Mouse (Mus musculus): ENCODE results near the gene Mpi.

DNA sequence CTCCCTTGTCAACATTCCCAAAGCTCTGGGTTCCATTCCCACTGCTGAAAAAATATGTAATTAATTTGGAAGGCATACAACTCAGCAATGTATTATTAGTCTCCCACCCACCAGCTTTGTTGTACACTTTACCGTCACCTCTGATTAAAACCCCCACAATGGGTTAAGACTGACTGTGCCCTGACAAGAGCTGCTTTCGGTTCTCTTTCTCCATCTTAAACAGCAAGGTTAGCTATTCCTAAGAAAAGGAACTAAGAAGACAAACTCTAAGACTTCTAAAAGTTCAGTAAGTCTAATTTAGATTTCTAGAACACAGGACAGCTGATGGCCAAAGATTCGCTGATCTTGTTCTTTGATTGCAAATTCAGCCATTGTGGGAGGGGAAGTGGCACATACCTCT is 4.7 kb upstream of the Mpi start:
- TF ChIP-seq CTCF (IDR thresholded peaks at IDR 0.05; ENCODE audit: low read depth), result no peak
- TF ChIP-seq EP300 (IDR thresholded peaks at IDR 0.05; ENCODE audit: low read depth), result no peak

All from liver, postnatal 0 days (tissue).